Mouse (Mus musculus): ENCODE measurements around the gene Hectd3. TPM values are rescaled to one million over a fixed set of nuclear protein-coding genes. Genes with fewer than 3 reads are reported as not detected.

The Hectd3 gene
- total and polyA plus RNA-seq, 2 experiments = 22.6 to 83.2 TPM

DNA sequence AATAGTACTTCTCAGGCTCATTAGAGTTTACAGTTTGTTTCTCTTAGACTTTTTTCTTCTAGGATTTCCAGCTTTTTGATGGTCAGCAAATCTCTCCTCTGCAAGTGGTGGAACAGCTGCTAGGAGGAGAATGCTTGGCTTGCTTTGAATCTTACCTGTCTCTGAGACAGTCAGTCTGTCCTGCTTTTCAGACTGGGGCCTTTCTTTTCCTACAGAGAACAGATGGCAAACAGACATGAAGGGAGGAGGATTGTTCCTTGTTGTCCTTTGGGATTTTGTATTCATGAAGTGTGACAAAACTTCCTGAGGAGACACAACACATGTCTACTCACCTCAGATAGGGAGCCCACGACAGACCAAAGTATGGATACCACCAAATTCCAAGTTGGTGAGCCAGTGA, 45.7 kb downstream of the Hectd3 start:
- peaks cover 5% of the 10 kb centered on the region; the same call in 1 of the 2 replicates for H3K36me3 ChIP-seq (ENCODE audit: control insufficient read depth, insufficient read depth, low read length)
- peaks cover 3% of the 10 kb centered on the region; the same call in 1 of the 2 replicates for H3K79me2 ChIP-seq (ENCODE audit: control insufficient read depth, insufficient read depth, low read length)
- H3K27me3 ChIP-seq (ENCODE audit: control insufficient read depth, insufficient read depth, low read length) = no peaks in the 10 kb centered on the region
- TF ChIP-seq CTCF (IDR thresholded peaks at IDR 0.05; ENCODE audit: low read depth, low read length) (no peak), POLR2A (IDR thresholded peaks at IDR 0.05; ENCODE audit: extremely low read depth, insufficient read depth, low read length) (no peak)
- H3K27ac ChIP-seq (replicated peaks; ENCODE audit: insufficient read depth, low read depth, low read length) = peak overlapping the region; percentile 72
- WGBS = 35% methylated on average over 1 of the region's 1 CpGs
- H3K4me1 ChIP-seq (ENCODE audit: control insufficient read depth, insufficient read depth, low read length) = peaks cover 8% of the 10 kb centered on the region
- H3K4me3 ChIP-seq (ENCODE audit: insufficient read depth, low read depth, low read length) = no peak overlapping the region
- peak; percentile 8 for DNase-seq (ENCODE audit: extremely low read depth, low read depth, low spot score)
- H3K9ac ChIP-seq (ENCODE audit: low read depth, low read length) = no peak overlapping the region

DNA sequence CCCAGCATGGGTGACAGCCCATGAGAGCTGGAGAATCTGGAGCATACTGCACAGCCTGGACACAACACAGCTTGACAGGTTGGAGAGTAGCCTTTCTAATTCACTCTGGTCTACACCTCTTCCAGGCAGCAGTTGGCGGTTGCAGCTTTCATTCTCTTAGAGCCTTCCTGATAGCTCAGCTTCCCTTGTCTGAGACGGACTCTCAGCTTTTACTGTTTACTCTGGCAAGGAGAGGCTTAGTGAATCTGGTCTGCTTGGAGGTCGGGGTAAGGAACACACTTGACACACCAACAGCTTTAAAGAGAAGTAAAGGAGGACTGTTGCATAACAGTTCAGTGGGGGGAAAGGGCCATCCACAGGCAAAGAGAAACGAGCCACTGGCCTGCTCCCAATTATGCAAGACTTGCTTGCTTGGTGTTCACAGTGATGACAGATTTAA, 46.2 kb downstream of the Hectd3 start:
- H3K27ac ChIP-seq (replicated peaks; ENCODE audit: insufficient read depth, low read depth, low read length) = peak overlapping the region; percentile 72
- H3K4me3 ChIP-seq (ENCODE audit: insufficient read depth, low read depth, low read length) = no peak overlapping the region

GRCm38 (mm10) chr4:117048836-117049235, 53.7 kb downstream of the Hectd3 start:
- H3K36me3 ChIP-seq (ENCODE audit: control insufficient read depth, insufficient read depth, low read length) = peaks cover 6% of the 10 kb centered on the region; the same call in 1 of the 2 replicates
- no peaks in the 10 kb centered on the region; the same call in 1 of the 2 replicates for H3K79me2 ChIP-seq (ENCODE audit: control insufficient read depth, insufficient read depth, low read length)
- TF ChIP-seq POLR2A (IDR thresholded peaks at IDR 0.05; ENCODE audit: extremely low read depth, insufficient read depth, low read length) (no peak), CTCF (IDR thresholded peaks at IDR 0.05; ENCODE audit: low read depth, low read length) (no peak)
- no peak overlapping the region for H3K9ac ChIP-seq (ENCODE audit: low read depth, low read length)
- no peaks in the 10 kb centered on the region for H3K27me3 ChIP-seq (ENCODE audit: control insufficient read depth, insufficient read depth, low read length)
- DNase-seq (ENCODE audit: extremely low read depth, low read depth, low spot score) = peak; percentile 59
- 12% methylated on average over 3 of the region's 3 CpGs for WGBS
- peaks cover 11% of the 10 kb centered on the region for H3K4me1 ChIP-seq (ENCODE audit: control insufficient read depth, insufficient read depth, low read length)
- H3K27ac ChIP-seq (replicated peaks; ENCODE audit: insufficient read depth, low read depth, low read length) = peak overlapping the region; percentile 44; the same call in 1 of the 2 replicates
- no peak overlapping the region for H3K4me3 ChIP-seq (ENCODE audit: insufficient read depth, low read depth, low read length)

More for the DNA sequence above, 46.2 kb downstream of the Hectd3 start:
- DNase-seq (ENCODE audit: extremely low read depth, low read depth, low spot score) = peak; percentile 86
- Histone ChIP-seq H3K4me1 (ENCODE audit: control insufficient read depth, insufficient read depth, low read length) (peaks cover 8% of the 10 kb centered on the region), H3K27me3 (ENCODE audit: control insufficient read depth, insufficient read depth, low read length) (no peaks in the 10 kb centered on the region), H3K79me2 (ENCODE audit: control insufficient read depth, insufficient read depth, low read length) (peaks cover 3% of the 10 kb centered on the region; the same call in 1 of the 2 replicates), H3K36me3 (ENCODE audit: control insufficient read depth, insufficient read depth, low read length) (peaks cover 3% of the 10 kb centered on the region; the same call in 1 of the 2 replicates), H3K9ac (ENCODE audit: low read depth, low read length) (peak overlapping the region; percentile 9; the same call in 1 of the 2 replicates)
- 4% methylated on average over 4 of the region's 4 CpGs for WGBS
- TF ChIP-seq CTCF (IDR thresholded peaks at IDR 0.05; ENCODE audit: low read depth, low read length) = no peak
- TF ChIP-seq POLR2A (IDR thresholded peaks at IDR 0.05; ENCODE audit: extremely low read depth, insufficient read depth, low read length) = no peak

- WGBS = 97% methylated on average over 1 of the region's 1 CpGs
- H3K79me2 ChIP-seq (ENCODE audit: control insufficient read depth, insufficient read depth, low read length) = no peaks in the 10 kb centered on the region; the same call in 1 of the 2 replicates
These were observed 54.4 kb downstream of the Hectd3 start for GRCm38 (mm10) chr4:117049485-117049884.

GRCm38 (mm10) chr4:117052626-117053025, 57.5 kb downstream of the Hectd3 start:
- Histone ChIP-seq H3K27ac (replicated peaks; ENCODE audit: insufficient read depth, low read depth, low read length) (no peak overlapping the region), H3K27me3 (ENCODE audit: control insufficient read depth, insufficient read depth, low read length) (no peaks in the 10 kb centered on the region), H3K36me3 (ENCODE audit: control insufficient read depth, insufficient read depth, low read length) (peaks cover 1% of the 10 kb centered on the region; the same call in 1 of the 2 replicates), H3K4me3 (ENCODE audit: insufficient read depth, low read depth, low read length) (no peak overlapping the region), H3K79me2 (ENCODE audit: control insufficient read depth, insufficient read depth, low read length) (no peaks in the 10 kb centered on the region; the same call in 1 of the 2 replicates), H3K4me1 (ENCODE audit: control insufficient read depth, insufficient read depth, low read length) (peaks cover 11% of the 10 kb centered on the region), H3K9ac (ENCODE audit: low read depth, low read length) (no peak overlapping the region)
- DNase-seq (ENCODE audit: extremely low read depth, low read depth, low spot score) = no peak
- TF ChIP-seq CTCF (IDR thresholded peaks at IDR 0.05; ENCODE audit: low read depth, low read length) = no peak
- no peak for TF ChIP-seq POLR2A (IDR thresholded peaks at IDR 0.05; ENCODE audit: extremely low read depth, insufficient read depth, low read length)
- WGBS = 92% methylated on average over 4 of the region's 4 CpGs

More at GRCm38 (mm10) chr4:117049485-117049884, 54.4 kb downstream of the Hectd3 start:
- no peak overlapping the region for H3K4me3 ChIP-seq (ENCODE audit: insufficient read depth, low read depth, low read length)
- H3K27me3 ChIP-seq (ENCODE audit: control insufficient read depth, insufficient read depth, low read length) = no peaks in the 10 kb centered on the region
- peak; percentile 22 for DNase-seq (ENCODE audit: extremely low read depth, low read depth, low spot score)
- TF ChIP-seq CTCF (IDR thresholded peaks at IDR 0.05; ENCODE audit: low read depth, low read length) (no peak), POLR2A (IDR thresholded peaks at IDR 0.05; ENCODE audit: extremely low read depth, insufficient read depth, low read length) (no peak)
- H3K27ac ChIP-seq (replicated peaks; ENCODE audit: insufficient read depth, low read depth, low read length) = peak overlapping the region; percentile 41
- no peak overlapping the region for H3K9ac ChIP-seq (ENCODE audit: low read depth, low read length)
- peaks cover 6% of the 10 kb centered on the region; the same call in 1 of the 2 replicates for H3K36me3 ChIP-seq (ENCODE audit: control insufficient read depth, insufficient read depth, low read length)
- H3K4me1 ChIP-seq (ENCODE audit: control insufficient read depth, insufficient read depth, low read length) = peaks cover 11% of the 10 kb centered on the region

- Histone ChIP-seq H3K4me3 (ENCODE audit: insufficient read depth, low read depth, low read length) (no peak overlapping the region), H3K9ac (ENCODE audit: low read depth, low read length) (no peak overlapping the region), H3K27me3 (ENCODE audit: control insufficient read depth, insufficient read depth, low read length) (no peaks in the 10 kb centered on the region), H3K4me1 (ENCODE audit: control insufficient read depth, insufficient read depth, low read length) (peaks cover 7% of the 10 kb centered on the region), H3K27ac (replicated peaks; ENCODE audit: insufficient read depth, low read depth, low read length) (no peak overlapping the region), H3K79me2 (ENCODE audit: control insufficient read depth, insufficient read depth, low read length) (no peaks in the 10 kb centered on the region; the same call in 1 of the 2 replicates), H3K36me3 (ENCODE audit: control insufficient read depth, insufficient read depth, low read length) (peaks cover 4% of the 10 kb centered on the region; the same call in 1 of the 2 replicates)
- no peak for TF ChIP-seq POLR2A (IDR thresholded peaks at IDR 0.05; ENCODE audit: extremely low read depth, insufficient read depth, low read length)
- TF ChIP-seq CTCF (IDR thresholded peaks at IDR 0.05; ENCODE audit: low read depth, low read length) = no peak
- no peak for DNase-seq (ENCODE audit: extremely low read depth, low read depth, low spot score)
- 92% methylated on average over 4 of the region's 4 CpGs for WGBS
These were observed 58.8 kb downstream of the Hectd3 start for GRCm38 (mm10) chr4:117053956-117054355.

Other genes starting within 250 kb of the Hectd3 start
- gene Toe1, start 187.7 kb upstream of the Hectd3 start, total RNA-seq (2014; rRNA removed) = 11.4 and 11.7 TPM in 2 replicates
- gene Toe1, start 187.7 kb upstream of the Hectd3 start, polyA plus RNA-seq (2012; rRNA removed) = 8.1 and 10.9 TPM in 2 replicates
- 0.28 and 1.5 TPM in 2 replicates for gene Mutyh, start 187.6 kb upstream of the Hectd3 start, total RNA-seq (2014; rRNA removed)
- 0.29 and 1.2 TPM in 2 replicates for gene Mutyh, start 187.6 kb upstream of the Hectd3 start, polyA plus RNA-seq (2012; rRNA removed)
- 0.18 TPM in 1 of 2 replicates, not detected in the other for gene Hpdl, start 173.6 kb upstream of the Hectd3 start, total RNA-seq (2014; rRNA removed)
- gene Hpdl, start 173.6 kb upstream of the Hectd3 start, polyA plus RNA-seq (2012; rRNA removed) = 0.11 and 0.15 TPM in 2 replicates
- 0.65 and 0.87 TPM in 2 replicates for gene Zswim5, start 117.9 kb upstream of the Hectd3 start, total RNA-seq (2014; rRNA removed)
- gene Zswim5, start 117.9 kb upstream of the Hectd3 start, polyA plus RNA-seq (2012; rRNA removed) = 1.1 and 1.2 TPM in 2 replicates
- gene Urod, start 904 bp upstream of the Hectd3 start, total RNA-seq (2014; rRNA removed) = 87.9 and 97.6 TPM in 2 replicates
- gene Urod, start 904 bp upstream of the Hectd3 start, polyA plus RNA-seq (2012; rRNA removed) = 89.0 and 104 TPM in 2 replicates
- gene Eif2b3, start 24.1 kb downstream of the Hectd3 start, total RNA-seq (2014; rRNA removed) = 8.0 and 9.5 TPM in 2 replicates
- 3.9 and 4.5 TPM in 2 replicates for gene Eif2b3, start 24.1 kb downstream of the Hectd3 start, polyA plus RNA-seq (2012; rRNA removed)
- 0.18 and 0.34 TPM in 2 replicates for gene Ptch2, start 100.8 kb downstream of the Hectd3 start, total RNA-seq (2014; rRNA removed)
- 1.0 and 1.4 TPM in 2 replicates for gene Ptch2, start 100.8 kb downstream of the Hectd3 start, polyA plus RNA-seq (2012; rRNA removed)
- 0.67 and 0.74 TPM in 2 replicates for gene Btbd19, start 130.4 kb downstream of the Hectd3 start, total RNA-seq (2014; rRNA removed)
- gene Btbd19, start 130.4 kb downstream of the Hectd3 start, polyA plus RNA-seq (2012; rRNA removed) = 0.86 and 1.8 TPM in 2 replicates
- not detected in 2 replicates for gene Tctex1d4, start 131.5 kb downstream of the Hectd3 start, total RNA-seq (2014; rRNA removed)
- gene Tctex1d4, start 131.5 kb downstream of the Hectd3 start, polyA plus RNA-seq (2012; rRNA removed) = 0.17 TPM in 1 of 2 replicates, not detected in the other
- gene Plk3, start 138.6 kb downstream of the Hectd3 start, total RNA-seq (2014; rRNA removed) = 10.7 and 19.5 TPM in 2 replicates
- 21.2 and 31.7 TPM in 2 replicates for gene Plk3, start 138.6 kb downstream of the Hectd3 start, polyA plus RNA-seq (2012; rRNA removed)
- gene Rps8, start 160.9 kb downstream of the Hectd3 start, total RNA-seq (2014; rRNA removed) = 449 and 482 TPM in 2 replicates
- 311 and 370 TPM in 2 replicates for gene Rps8, start 160.9 kb downstream of the Hectd3 start, polyA plus RNA-seq (2012; rRNA removed)
- gene Kif2c, start 187.3 kb downstream of the Hectd3 start, total RNA-seq (2014; rRNA removed) = 0.18 and 0.67 TPM in 2 replicates
- gene Kif2c, start 187.3 kb downstream of the Hectd3 start, polyA plus RNA-seq (2012; rRNA removed) = 0.05 TPM in 1 of 2 replicates, not detected in the other